8 mouse cellular contexts compared by ENCODE assay signal in the genomic region with DNA sequence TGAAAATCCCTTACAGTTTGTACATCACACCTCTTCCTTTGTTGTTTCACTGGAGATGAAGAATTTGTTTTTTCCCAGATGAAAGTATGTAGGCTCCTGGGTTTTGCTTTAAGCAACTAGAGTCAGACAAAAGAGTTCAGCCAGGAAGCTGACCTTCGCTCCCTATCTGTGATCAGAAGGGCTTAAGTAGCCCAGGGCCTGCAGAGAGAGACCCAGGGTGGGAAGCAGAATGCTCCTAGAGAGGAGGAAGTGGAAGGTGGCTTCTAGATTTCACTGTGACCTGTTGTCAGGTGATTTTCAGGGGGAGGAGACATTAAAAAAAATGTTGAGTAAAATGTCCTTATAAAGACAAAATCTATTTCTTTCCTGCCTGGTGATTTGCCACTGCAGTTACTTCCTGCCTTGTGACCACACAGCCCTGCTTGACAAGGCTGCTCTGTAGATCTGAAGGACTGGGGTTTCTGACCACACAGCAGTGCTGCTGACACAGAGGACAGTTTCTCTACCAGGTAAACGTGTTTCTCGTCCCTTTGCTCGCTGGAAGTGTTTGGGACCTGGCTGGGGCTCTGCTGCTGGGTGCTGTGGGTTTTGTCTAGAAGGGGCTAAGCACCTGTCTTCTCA. TPM values are rescaled to one million over a fixed set of nuclear protein-coding genes. Genes with fewer than 3 reads are reported as not detected.
DNase-seq lines count a peak whose midpoint lies in the region; ATAC-seq and TF ChIP-seq lines count a peak whose summit lies in the region.
"Had no signal": no experiment of that assay in that cellular context is flagged by ENCODE, and none has a peak within 500 bp of the region (broad histone marks: within the 10 kb centered on the region; RNA-seq: fewer than 3 reads in every experiment).

No protein-coding gene starts in this region.

- WGBS in liver, embryonic 15.5 days (ENCODE audit: insufficient replicate concordance) = 30% methylated on average over 4 of the region's 4 CpGs
- WGBS in spleen, adult 2 months = 16% methylated on average over 4 of the region's 4 CpGs
- 77% methylated on average over 4 of the region's 4 CpGs for WGBS in forebrain, embryonic 11.5 days

- no peaks in the 10 kb centered on the region for H3K9me3 ChIP-seq in liver, embryonic 15.5 days (replicated peaks)
- H3K9me3 ChIP-seq in forebrain, embryonic 11.5 days (ENCODE audit: control insufficient read depth, low read length) = no peaks in the 10 kb centered on the region

- peak overlapping the region; percentile 29 for H3K4me3 ChIP-seq in liver, embryonic 15.5 days (replicated peaks)
- peak overlapping the region; percentile 62 for H3K4me3 ChIP-seq in spleen, adult 2 months (ENCODE audit: extremely low read depth, insufficient read depth, insufficient read length)
- H3K4me3 ChIP-seq in forebrain, embryonic 11.5 days (ENCODE audit: low read depth, low read length) = no peak overlapping the region

- peaks cover 46% of the 10 kb centered on the region for H3K4me1 ChIP-seq in liver, embryonic 15.5 days (replicated peaks)
- peaks cover 20% of the 10 kb centered on the region; the same call in 1 of the 2 replicates for H3K4me1 ChIP-seq in spleen, adult 2 months (ENCODE audit: control insufficient read depth, insufficient read depth, insufficient read length)
- no peaks in the 10 kb centered on the region for H3K4me1 ChIP-seq in forebrain, embryonic 11.5 days (replicated peaks; ENCODE audit: control insufficient read depth, insufficient read depth, low read length)

- DNase-seq in spleen, adult 2 months (ENCODE audit: low read depth in 1 of 2, low spot score in 2 of 2) = peak; percentile 70 to 75
- no peak for DNase-seq in Muller cell, postnatal 12 days (ENCODE audit: inconsistent ontology term)
- DNase-seq in urinary bladder, adult 2 months (ENCODE audit: low spot score) = no peak
- no peak for DNase-seq in forebrain, embryonic 11.5 days (ENCODE audit: low spot score)
- DNase-seq: gastrocnemius, postnatal 10 days had no signal

- TF ChIP-seq CTCF in spleen, adult 2 months (IDR thresholded peaks at IDR 0.05; ENCODE audit: extremely low read depth, insufficient read depth, insufficient read length, insufficient replicate concordance) = no peak

- H3K4me2 ChIP-seq in liver, embryonic 15.5 days = no peak overlapping the region
- no peak overlapping the region for H3K4me2 ChIP-seq in forebrain, embryonic 11.5 days (ENCODE audit: low read depth, low read length, severe bottlenecking)

- H3K27ac ChIP-seq in liver, embryonic 15.5 days (replicated peaks) = peak overlapping the region; percentile 51
- peak overlapping the region; percentile 89 for H3K27ac ChIP-seq in spleen, adult 2 months (ENCODE audit: insufficient read depth, low read length)
- H3K27ac ChIP-seq in forebrain, embryonic 11.5 days (ENCODE audit: low read depth, low read length) = no peak overlapping the region

- H3K27me3 ChIP-seq in liver, embryonic 15.5 days = peaks cover 13% of the 10 kb centered on the region; the same call in 1 of the 2 replicates
- no peaks in the 10 kb centered on the region for H3K27me3 ChIP-seq in spleen, adult 2 months (ENCODE audit: control insufficient read depth, insufficient read depth, low read length)
- no peaks in the 10 kb centered on the region for H3K27me3 ChIP-seq in forebrain, embryonic 11.5 days (ENCODE audit: control insufficient read depth, insufficient read depth, low read length)

- peak; percentile 60 for ATAC-seq in CD4-positive, CD25-positive, alpha-beta regulatory T cell, adult 4 months
- peak; percentile 70 for ATAC-seq in activated CD4-positive, CD25-positive, alpha-beta regulatory T cell, adult 4 months
- ATAC-seq in liver, embryonic 15.5 days (ENCODE audit: insufficient read depth) = no peak
- ATAC-seq in forebrain, embryonic 11.5 days (replicated peaks; ENCODE audit: low FRiP score) = no peak

- H3K36me3 ChIP-seq in liver, embryonic 15.5 days (replicated peaks) = no peaks in the 10 kb centered on the region
- 0 out of 2 replicates have a peak, but pooled peaks cover 1% of the 10 kb centered on the region for H3K36me3 ChIP-seq in spleen, adult 2 months (ENCODE audit: control insufficient read depth, insufficient read depth, low read length)
- H3K36me3 ChIP-seq in forebrain, embryonic 11.5 days (ENCODE audit: control insufficient read depth, insufficient read depth, low read length) = no peaks in the 10 kb centered on the region

- no peak overlapping the region for H3K9ac ChIP-seq in liver, embryonic 15.5 days
- H3K9ac ChIP-seq in forebrain, embryonic 11.5 days (ENCODE audit: low read length) = no peak overlapping the region

- peak; percentile 96 for TF ChIP-seq POLR2A in spleen, adult 2 months (IDR thresholded peaks at IDR 0.05; ENCODE audit: low read depth, low read length)

RNA-seq across cellular contexts. Expression of gene Lcp1, which starts 45.6 kb away (rescaled TPM):
- 1,000 to 10,000 TPM; 1,290 to 1,712 TPM for polyA plus RNA-seq in CD4-positive, CD25-positive, alpha-beta regulatory T cell, adult 4 months (2017; shearing (Covaris generic))
- polyA plus RNA-seq in activated CD4-positive, CD25-positive, alpha-beta regulatory T cell, adult 4 months (2017; shearing (Covaris generic)) = 1,000 to 10,000 TPM; 1,354 to 1,613 TPM
- polyA plus RNA-seq in liver, embryonic 15.5 days (2015; fragmentation: Nextera tagmentation; extraction: Ambion mirVana) = 39.6 and 40.9 TPM in 2 replicates
- polyA plus RNA-seq in spleen, adult 2 months (2012; rRNA removed) = 62.6 and 72.9 TPM in 2 replicates
- polyA plus RNA-seq in urinary bladder, adult 2 months (2012; rRNA removed) = 21.2 and 29.9 TPM in 2 replicates
- 26.5 and 28.6 TPM in 2 replicates for polyA plus RNA-seq in forebrain, embryonic 11.5 days (2014; fragmentation: Nextera tagmentation; extraction: Ambion mirVana)

RNA-seq across cellular contexts. Expression of gene Lrrc63, which starts 45.9 kb away (rescaled TPM):
- not detected for polyA plus RNA-seq in CD4-positive, CD25-positive, alpha-beta regulatory T cell, adult 4 months (2017; shearing (Covaris generic))
- polyA plus RNA-seq in activated CD4-positive, CD25-positive, alpha-beta regulatory T cell, adult 4 months (2017; shearing (Covaris generic)) = not detected
- polyA plus RNA-seq in liver, embryonic 15.5 days (2015; fragmentation: Nextera tagmentation; extraction: Ambion mirVana) = not detected in 2 replicates
- 0.04 TPM in 1 of 2 replicates, not detected in the other for polyA plus RNA-seq in spleen, adult 2 months (2012; rRNA removed)
- 0.03 TPM in 2 replicates for polyA plus RNA-seq in urinary bladder, adult 2 months (2012; rRNA removed)
- polyA plus RNA-seq in forebrain, embryonic 11.5 days (2014; fragmentation: Nextera tagmentation; extraction: Ambion mirVana) = 0.31 and 0.36 TPM in 2 replicates

Comparison
In these comparisons a context has a peak if more than half of its experiments do, and no peak if none do; other contexts are left out.
1. ATAC-seq: peak in CD4-positive, CD25-positive, alpha-beta regulatory T cell, adult 4 months (single experiment) and activated CD4-positive, CD25-positive, alpha-beta regulatory T cell, adult 4 months (single experiment); none in liver, embryonic 15.5 days (single experiment) and forebrain, embryonic 11.5 days (single experiment).
2. DNase-seq: peak in spleen, adult 2 months (2 of 2); none in Muller cell, postnatal 12 days (single experiment), urinary bladder, adult 2 months (single experiment) and forebrain, embryonic 11.5 days (single experiment).
3. RNA of gene Lcp1, which starts 45.6 kb away (polyA plus RNA-seq): 1,290 to 1,712 TPM in CD4-positive, CD25-positive, alpha-beta regulatory T cell, adult 4 months and 1,354 to 1,613 TPM in activated CD4-positive, CD25-positive, alpha-beta regulatory T cell, adult 4 months; 62.6 to 72.9 TPM in spleen, adult 2 months, 39.6 to 40.9 TPM in liver, embryonic 15.5 days, 26.5 to 28.6 TPM in forebrain, embryonic 11.5 days and 21.2 to 29.9 TPM in urinary bladder, adult 2 months; every median in the first group is over 10 times any median in the second.